Mouse (Mus musculus) thymus, adult 18-20 months (tissue): ENCODE measurements at regions not wholly inside any gene's neighbourhood (a gene's known extent, or its start where the extent isn't known, plus 50 kb on each side); places are given as distances from the start of the nearest gene placed in this dataset.
"Not testable (repeated sequence)": the region's sequence is repeated elsewhere in the genome, so short reads cannot be mapped to it uniquely, and the experiment has no call there.

Source experiments
- DNase-seq, 2 experiments: peaks; one replicate each; pipeline ENCODE4 v3.0.0; 2022; ENCODE audit warnings: mixed read lengths in 2 of 2

- DNase-seq = no peak
These were observed 140.7 kb upstream of the Zfp637 start for GRCm38 (mm10) chr6:117700286-117700685.

GRCm38 (mm10) chr6:117701547-117701946 lies 139.4 kb upstream of the Zfp637 start:
- DNase-seq = no peak

GRCm38 (mm10) chr6:117706006-117706405 lies 135.0 kb upstream of the Zfp637 start:
- no peak for DNase-seq

- DNase-seq = no peak
These were observed 131.8 kb upstream of the Zfp637 start for GRCm38 (mm10) chr6:117709212-117709611.

GRCm38 (mm10) chr6:117715056-117715777 lies 125.8 kb upstream of the Zfp637 start:
- DNase-seq = no peak

- not testable (repeated sequence) for DNase-seq
These were observed 124.6 kb upstream of the Zfp637 start for GRCm38 (mm10) chr6:117716422-117716821.

GRCm38 (mm10) chr6:117752338-117752737 lies 88.6 kb upstream of the Zfp637 start:
- not testable (repeated sequence) for DNase-seq

GRCm38 (mm10) chr6:117755682-117756081 lies 85.3 kb upstream of the Zfp637 start:
- not testable (repeated sequence) for DNase-seq

- no peak for DNase-seq
These were observed 84.8 kb upstream of the Zfp637 start for GRCm38 (mm10) chr6:117756176-117756575.

- not testable (repeated sequence) for DNase-seq
These were observed 82.5 kb upstream of the Zfp637 start for GRCm38 (mm10) chr6:117758516-117758915.

- DNase-seq = no peak
These were observed 69.5 kb upstream of the Zfp637 start for GRCm38 (mm10) chr6:117771506-117771905.

GRCm38 (mm10) chr6:117772396-117772795 lies 68.6 kb upstream of the Zfp637 start:
- no peak for DNase-seq

- no peak for DNase-seq
These were observed 65.5 kb upstream of the Zfp637 start for GRCm38 (mm10) chr6:117775304-117776050.

- no peak for DNase-seq
These were observed 63.0 kb upstream of the Zfp637 start for GRCm38 (mm10) chr6:117778027-117778426.

GRCm38 (mm10) chr6:117778481-117778880 lies 62.5 kb upstream of the Zfp637 start:
- DNase-seq = no peak

- no peak for DNase-seq
These were observed 62.0 kb upstream of the Zfp637 start for GRCm38 (mm10) chr6:117779020-117779419.

- no peak for DNase-seq
These were observed 52.1 kb upstream of the Zfp637 start for GRCm38 (mm10) chr6:117788580-117789540.

- DNase-seq = no peak
These were observed 50.4 kb upstream of the Zfp637 start for GRCm38 (mm10) chr6:117790581-117790980.
